In the genomic region with DNA sequence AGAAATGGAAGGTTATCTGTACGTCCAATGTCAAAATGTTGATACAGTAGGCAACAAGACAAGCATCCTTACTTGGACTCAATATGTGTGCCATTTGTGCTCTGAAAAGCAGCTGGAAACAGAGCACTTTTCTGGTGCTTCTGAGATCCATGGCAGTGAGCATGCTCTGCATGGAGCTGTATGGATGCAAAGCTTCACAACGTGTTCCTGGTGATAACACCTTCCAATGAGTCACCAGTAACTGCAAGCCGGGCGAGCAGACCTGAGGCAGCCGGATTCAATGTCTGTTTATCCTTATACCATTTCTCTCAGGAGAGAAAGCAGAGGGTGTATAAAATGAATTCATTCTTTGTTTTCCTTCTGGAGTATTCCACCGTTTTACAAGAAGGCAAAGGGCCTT, we compare ENCODE assay signal across 14 mouse cellular contexts.
"Had no signal": no experiment of that assay in that cellular context is flagged by ENCODE, and none has a peak within 500 bp of the region (broad histone marks: within the 10 kb centered on the region; RNA-seq: fewer than 3 reads in every experiment).

No protein-coding gene starts in this region.

- DNase-seq: gastrocnemius, postnatal 14 days; gastrocnemius, postnatal 36 days; heart, adult 18-20 months; heart, postnatal 14 days; heart, postnatal 36 days; kidney, adult 11 months; kidney, adult 9 months; kidney, postnatal 14 days; layer of hippocampus, adult 9-11 months; layer of hippocampus, postnatal 36 days; left cerebral cortex, postnatal 4 days had no signal

- ATAC-seq: hindbrain, postnatal 0 days; intestine, embryonic 16.5 days; liver, embryonic 12.5 days had no signal
